Mouse (Mus musculus): ENCODE measurements around the gene Sbk2. TPM values are rescaled to one million over a fixed set of nuclear protein-coding genes. Genes with fewer than 3 reads are reported as not detected.
"Not testable (repeated sequence)": the region's sequence is repeated elsewhere in the genome, so short reads cannot be mapped to it uniquely, and the experiment has no call there.

Sbk2 gene
- under 1 TPM in 1 of 2 experiments, not detected in 1; 0.59 TPM for total RNA-seq (2021)

- DNase-seq (ENCODE audit: extremely low spot score in 1 of 2, low spot score in 1 of 2) = peak; percentile 59 to 66
These were observed at the start of gene Sbk2 for GRCm38 (mm10) chr7:4964272-4964671. TSS of gene Sbk2 (minus strand) at chr7:4964406.

GRCm38 (mm10) chr7:5012681-5013513 lies 48.7 kb upstream of the Sbk2 start:
- DNase-seq (ENCODE audit: extremely low spot score in 1 of 2, low spot score in 1 of 2) = no peak

GRCm38 (mm10) chr7:5008229-5008628 lies 44.0 kb upstream of the Sbk2 start:
- DNase-seq (ENCODE audit: extremely low spot score in 1 of 2, low spot score in 1 of 2) = no peak

- not testable (repeated sequence) for DNase-seq (ENCODE audit: extremely low spot score in 1 of 2, low spot score in 1 of 2)
These were observed 38.7 kb upstream of the Sbk2 start for GRCm38 (mm10) chr7:5002876-5003275.

- no peak for DNase-seq (ENCODE audit: extremely low spot score in 1 of 2, low spot score in 1 of 2)
These were observed 35.7 kb upstream of the Sbk2 start for GRCm38 (mm10) chr7:4999876-5000275.

GRCm38 (mm10) chr7:4996934-4997333 lies 32.7 kb upstream of the Sbk2 start:
- no peak for DNase-seq (ENCODE audit: extremely low spot score in 1 of 2, low spot score in 1 of 2)

GRCm38 (mm10) chr7:4996003-4996895 lies 32.0 kb upstream of the Sbk2 start, which contains the start of gene Zfp579:
TSS of gene Zfp579 (minus strand) at chr7:4996158.
- DNase-seq (ENCODE audit: extremely low spot score in 1 of 2, low spot score in 1 of 2) = peak; percentile 96 to 97

GRCm38 (mm10) chr7:4995268-4996002 lies 31.2 kb upstream of the Sbk2 start:
- no peak for DNase-seq (ENCODE audit: extremely low spot score in 1 of 2, low spot score in 1 of 2)

GRCm38 (mm10) chr7:4993999-4994788 lies 30.0 kb upstream of the Sbk2 start:
- no peak for DNase-seq (ENCODE audit: extremely low spot score in 1 of 2, low spot score in 1 of 2)

GRCm38 (mm10) chr7:4993347-4993998 lies 29.3 kb upstream of the Sbk2 start:
- DNase-seq (ENCODE audit: extremely low spot score in 1 of 2, low spot score in 1 of 2) = no peak

GRCm38 (mm10) chr7:4988250-4988649 lies 24.0 kb upstream of the Sbk2 start:
- DNase-seq (ENCODE audit: extremely low spot score in 1 of 2, low spot score in 1 of 2) = no peak

GRCm38 (mm10) chr7:4976832-4977231 lies 12.6 kb upstream of the Sbk2 start:
- DNase-seq (ENCODE audit: extremely low spot score in 1 of 2, low spot score in 1 of 2) = no peak

GRCm38 (mm10) chr7:4975455-4975854 lies 11.2 kb upstream of the Sbk2 start:
- DNase-seq (ENCODE audit: extremely low spot score in 1 of 2, low spot score in 1 of 2) = no peak

GRCm38 (mm10) chr7:4972321-4973047 lies 8.3 kb upstream of the Sbk2 start:
- DNase-seq (ENCODE audit: extremely low spot score in 1 of 2, low spot score in 1 of 2) = no peak

GRCm38 (mm10) chr7:4971710-4972109 lies 7.5 kb upstream of the Sbk2 start:
- no peak for DNase-seq (ENCODE audit: extremely low spot score in 1 of 2, low spot score in 1 of 2)

- DNase-seq (ENCODE audit: extremely low spot score in 1 of 2, low spot score in 1 of 2) = no peak
These were observed 6.9 kb upstream of the Sbk2 start, which contains the start of gene Sbk3 for GRCm38 (mm10) chr7:4971068-4971467. TSS of gene Sbk3 (minus strand) at chr7:4971168.

GRCm38 (mm10) chr7:4964988-4965387 lies 782 bp upstream of the Sbk2 start:
- DNase-seq (ENCODE audit: extremely low spot score in 1 of 2, low spot score in 1 of 2) = no peak

GRCm38 (mm10) chr7:4963527-4963926 lies 679 bp downstream of the Sbk2 start:
- no peak for DNase-seq (ENCODE audit: extremely low spot score in 1 of 2, low spot score in 1 of 2)
